8 mouse cellular contexts compared by ENCODE assay signal in the genomic region with DNA sequence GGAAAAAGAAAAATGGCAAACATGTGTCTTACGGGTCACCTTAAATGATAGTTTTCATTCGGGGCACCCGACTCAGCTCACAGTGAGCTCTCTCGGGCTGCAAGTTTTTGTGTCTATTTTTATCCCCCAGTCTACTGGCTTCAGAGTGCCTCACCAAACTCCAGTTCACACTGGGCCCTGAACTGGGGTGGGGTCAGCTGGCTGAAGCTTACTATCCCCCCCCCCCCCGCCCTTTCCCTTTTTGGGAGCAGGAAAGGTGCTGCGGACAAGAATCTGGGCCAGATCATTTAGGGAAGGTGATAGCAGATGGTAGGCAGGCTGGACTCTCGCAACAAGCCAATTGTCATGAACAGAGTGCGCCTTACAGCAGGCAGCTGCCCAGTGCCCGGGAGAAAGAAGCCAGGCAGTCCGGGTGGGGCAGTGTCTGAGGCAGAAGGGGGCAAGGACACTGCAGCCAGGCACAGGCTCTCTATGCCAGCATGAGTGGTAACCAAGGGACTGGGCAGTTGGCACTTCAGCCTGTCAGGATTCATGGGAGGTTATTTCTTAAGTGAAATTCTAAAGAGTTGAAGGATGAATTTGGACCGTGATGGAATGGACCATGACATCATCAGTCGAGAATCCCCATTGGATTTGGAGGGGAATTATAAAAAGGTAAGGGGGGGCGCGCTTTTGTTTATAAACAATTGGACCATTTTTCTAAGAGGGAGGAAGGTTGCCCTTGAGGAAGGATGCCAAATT.
DNase-seq lines count a peak whose midpoint lies in the region; ATAC-seq and TF ChIP-seq lines count a peak whose summit lies in the region.

No protein-coding gene starts in this region.

- no peak overlapping the region for H3K4me3 ChIP-seq in forebrain, embryonic 12.5 days (replicated peaks)
- H3K4me3 ChIP-seq in lung, postnatal 0 days (ENCODE audit: low read depth, low read length) = no peak overlapping the region

- no peaks in the 10 kb centered on the region for H3K36me3 ChIP-seq in forebrain, embryonic 12.5 days (replicated peaks)
- no peaks in the 10 kb centered on the region for H3K36me3 ChIP-seq in lung, postnatal 0 days (ENCODE audit: insufficient read depth, low read length)

- no peaks in the 10 kb centered on the region for H3K27me3 ChIP-seq in forebrain, embryonic 12.5 days
- no peaks in the 10 kb centered on the region for H3K27me3 ChIP-seq in lung, postnatal 0 days (replicated peaks; ENCODE audit: insufficient read depth, low read length)

- TF ChIP-seq EP300 in lung, postnatal 0 days (IDR thresholded peaks at IDR 0.05) = no peak

- peaks cover 58% of the 10 kb centered on the region for H3K4me1 ChIP-seq in forebrain, embryonic 12.5 days
- peaks cover 7% of the 10 kb centered on the region; the same call in 1 of the 2 replicates for H3K4me1 ChIP-seq in lung, postnatal 0 days (ENCODE audit: insufficient read depth, low read depth, low read length)

- peak overlapping the region; percentile 87 for H3K27ac ChIP-seq in forebrain, embryonic 12.5 days
- H3K27ac ChIP-seq in lung, postnatal 0 days (ENCODE audit: low read length) = peak overlapping the region; percentile 88

- peak; percentile 62 for ATAC-seq in forebrain, embryonic 12.5 days (ENCODE audit: low FRiP score)
- ATAC-seq in lung, postnatal 0 days = peak; percentile 85
- no peak for ATAC-seq in CD4-positive, CD25-positive, alpha-beta regulatory T cell, adult 4 months

- intact Hi-C loops in left cerebral cortex, postnatal 4 days (cut with DNase I) = no loop called here
- intact Hi-C loops in heart, postnatal 14 days (cut with DNase I) = loop anchor here (5.0 kb wide), 1 partner anchor 33 kb away; no protein-coding TSS in a partner anchor

- H3K4me2 ChIP-seq in forebrain, embryonic 12.5 days = peak overlapping the region; percentile 40
- peak overlapping the region; percentile 49 for H3K4me2 ChIP-seq in lung, postnatal 0 days (replicated peaks; ENCODE audit: low read depth, low read length)

- TF ChIP-seq CTCF in lung, postnatal 0 days (IDR thresholded peaks at IDR 0.05) = no peak

- DNase-seq in left cerebral cortex, postnatal 4 days = peak; percentile 72
- DNase-seq in left cerebral cortex, adult 11 months (ENCODE audit: low spot score) = no peak
- peak; percentile 61 to 72 for DNase-seq in heart, postnatal 14 days
- DNase-seq in lung, postnatal 0 days (ENCODE audit: low spot score) = peak; percentile 70
- no peak for DNase-seq in frontal cortex, adult 2 months (ENCODE audit: extremely low spot score in 1 of 2, low spot score in 1 of 2)
- no peak for DNase-seq in thymus, postnatal 4 days

- H3K9me3 ChIP-seq in forebrain, embryonic 12.5 days = no peaks in the 10 kb centered on the region
- no peaks in the 10 kb centered on the region for H3K9me3 ChIP-seq in lung, postnatal 0 days (ENCODE audit: low read length)

- WGBS in forebrain, embryonic 12.5 days = 25% methylated on average over 14 of the region's 14 CpGs
- WGBS in lung, postnatal 0 days = 38% methylated on average over 14 of the region's 14 CpGs

- 0 out of 2 replicates have a peak overlapping the region, but pooled peaks have one; percentile 21 for H3K9ac ChIP-seq in forebrain, embryonic 12.5 days
- no peak overlapping the region for H3K9ac ChIP-seq in lung, postnatal 0 days (replicated peaks; ENCODE audit: low read depth)

Comparison
In these comparisons a context has a peak if more than half of its experiments do, and no peak if none do; other contexts are left out.
1. DNase-seq: peak in left cerebral cortex, postnatal 4 days (single experiment), heart, postnatal 14 days (2 of 2) and lung, postnatal 0 days (single experiment); none in left cerebral cortex, adult 11 months (single experiment), frontal cortex, adult 2 months (0 of 2) and thymus, postnatal 4 days (single experiment).